Mouse (Mus musculus): ENCODE data around the gene Igsf9b.

Igsf9b gene

DNA sequence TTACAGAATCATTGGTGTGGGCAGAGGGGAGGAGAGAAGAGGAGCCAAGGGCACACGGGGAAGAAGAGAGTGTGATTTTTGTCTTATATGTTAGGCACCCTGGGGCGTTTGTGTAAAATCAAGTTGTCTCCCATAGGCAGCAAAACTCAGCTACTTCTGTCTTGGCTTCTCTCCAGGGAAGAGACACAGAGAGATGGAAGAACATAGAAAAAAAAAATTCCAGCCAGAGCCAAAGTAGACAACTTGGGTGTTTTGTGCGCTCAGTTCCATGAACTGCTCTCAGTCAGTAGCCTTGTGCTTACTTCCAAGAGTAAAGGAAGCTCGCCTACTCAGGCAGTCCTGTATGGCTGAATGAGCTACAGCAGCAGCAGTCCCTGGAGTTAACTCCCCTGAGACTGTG, 31.4 kb downstream of the Igsf9b start:
- DNase-seq (ENCODE audit: low read depth, low spot score), result no peak

- DNase-seq (ENCODE audit: low read depth, low spot score), result no peak
These were observed 32.5 kb downstream of the Igsf9b start for GRCm38 (mm10) chr9:27331538-27331937.

DNA sequence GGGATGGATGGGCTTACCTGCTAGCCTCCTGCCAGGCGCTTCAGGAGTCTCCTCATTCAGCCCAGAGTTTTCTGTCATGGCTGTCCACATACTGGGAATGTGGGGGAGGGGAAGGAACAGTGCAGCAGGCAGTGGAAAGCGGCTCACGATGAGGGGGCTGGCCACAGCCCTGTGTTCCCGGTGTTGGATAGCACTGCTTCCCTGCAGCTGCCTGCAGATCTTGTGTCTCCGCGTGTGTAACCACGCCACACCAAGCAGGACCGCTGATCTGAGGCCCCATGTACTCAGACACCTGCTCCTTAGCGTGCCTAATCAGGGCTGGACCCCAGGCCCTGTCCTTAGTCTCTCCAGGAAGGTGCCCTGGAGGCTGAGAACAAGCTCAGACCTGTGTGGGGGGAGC, 35.9 kb downstream of the Igsf9b start:
- DNase-seq (ENCODE audit: low read depth, low spot score), result no peak

GRCm38 (mm10) chr9:27336962-27337636, 38.1 kb downstream of the Igsf9b start:
- no peak for DNase-seq (ENCODE audit: low read depth, low spot score)

DNA sequence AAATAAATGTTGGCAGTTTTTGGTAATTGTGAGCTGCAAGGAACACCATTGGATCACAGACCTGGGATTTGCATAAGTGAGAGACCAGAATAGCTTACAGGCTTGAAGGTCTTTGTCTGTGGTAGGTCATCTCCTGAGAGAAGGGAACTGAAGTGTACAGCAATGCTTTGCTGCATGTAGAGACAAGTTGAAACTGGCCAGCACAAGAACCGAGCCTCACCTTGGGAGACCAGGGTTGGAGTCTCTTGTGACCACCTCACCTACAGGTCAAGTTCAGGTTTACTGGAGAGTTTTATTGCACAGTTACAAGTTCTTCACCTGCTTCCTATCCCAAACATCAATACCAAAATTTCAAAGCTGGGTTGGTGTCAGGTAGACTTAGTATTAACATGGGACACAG, 40.2 kb downstream of the Igsf9b start:
- DNase-seq (ENCODE audit: low read depth, low spot score), result no peak

DNA sequence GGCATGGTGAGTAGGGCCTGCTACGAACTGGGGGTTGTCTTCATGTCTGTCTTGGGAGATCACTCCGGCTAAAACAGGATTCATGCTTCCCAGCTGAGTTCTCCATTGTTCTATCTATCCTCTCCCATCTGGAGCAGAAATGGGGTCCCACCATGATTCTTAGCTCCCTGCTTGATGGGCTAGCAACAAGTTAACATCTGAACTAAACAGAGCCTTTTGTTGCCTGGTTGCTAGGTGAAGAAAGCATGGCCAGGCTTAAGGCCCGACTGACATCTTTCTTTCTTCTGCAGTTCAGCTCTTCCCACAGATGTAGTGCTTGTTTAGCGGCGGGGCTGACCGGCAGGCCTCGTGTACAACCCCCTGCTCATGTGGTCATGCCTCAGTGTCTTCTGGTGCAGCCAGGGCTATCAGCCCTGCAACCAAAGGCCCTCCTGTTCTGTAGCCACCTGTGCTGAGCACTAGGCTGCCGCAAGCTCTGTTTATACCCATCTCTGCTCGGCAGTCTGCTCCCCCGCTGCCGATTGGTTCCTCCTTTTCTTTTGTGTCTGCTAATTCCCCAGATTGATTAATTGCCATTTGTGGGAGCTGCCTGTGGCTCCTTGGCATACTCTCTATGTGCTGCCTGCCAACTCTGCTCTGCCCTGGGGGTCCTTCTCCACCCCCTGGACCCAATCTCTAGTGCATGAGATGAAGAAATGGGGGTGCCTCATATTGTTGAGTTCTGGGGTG, 47.7 kb downstream of the Igsf9b start:
- no peak for DNase-seq (ENCODE audit: low read depth, low spot score)

- no peak for DNase-seq (ENCODE audit: low read depth, low spot score)
These were observed 54.1 kb downstream of the Igsf9b start for GRCm38 (mm10) chr9:27353082-27353481.

- DNase-seq (ENCODE audit: low read depth, low spot score), result no peak
These were observed 58.9 kb downstream of the Igsf9b start for GRCm38 (mm10) chr9:27357893-27358292.

- DNase-seq (ENCODE audit: low read depth, low spot score), result no peak
These were observed 68.2 kb downstream of the Igsf9b start for GRCm38 (mm10) chr9:27367231-27367630.

DNA sequence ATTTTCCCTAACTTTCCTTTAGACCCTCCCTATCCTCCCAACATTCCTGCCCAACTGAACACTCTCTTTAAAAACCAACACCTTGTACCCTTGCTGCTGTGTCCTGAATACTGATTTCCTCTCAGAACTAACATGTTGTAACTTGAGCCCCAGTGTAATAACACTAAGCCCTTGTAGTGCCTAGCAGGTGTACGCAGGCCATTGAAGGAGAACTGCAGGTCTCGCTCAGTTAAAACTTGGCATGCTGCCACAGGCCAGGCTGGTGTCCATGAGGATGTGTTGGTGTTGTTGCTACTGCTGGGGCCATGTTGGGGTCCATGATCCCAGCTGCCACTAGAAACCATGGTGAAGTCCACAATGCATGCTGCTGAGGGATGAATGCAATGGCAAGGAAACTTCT, 70.1 kb downstream of the Igsf9b start:
- no peak for DNase-seq (ENCODE audit: low read depth, low spot score)

DNA sequence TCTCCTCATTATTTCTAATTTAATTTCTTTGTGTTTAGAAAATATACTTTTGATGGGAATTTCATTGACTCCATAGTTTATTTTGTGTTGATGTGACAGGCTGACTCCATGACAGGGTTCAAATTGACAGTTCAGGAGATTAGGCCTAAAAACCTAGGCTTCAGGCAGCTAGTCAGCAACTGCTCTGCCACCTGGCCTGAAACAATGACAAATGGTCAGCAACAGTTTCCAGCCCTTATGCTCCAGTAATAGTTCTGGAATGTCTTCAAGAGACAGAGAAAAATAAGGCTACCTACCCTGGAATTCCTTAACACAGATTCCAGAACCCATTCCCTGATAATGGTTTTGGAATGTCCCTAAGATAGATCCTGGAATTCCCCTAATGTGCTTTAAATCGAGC, 76.7 kb downstream of the Igsf9b start:
- DNase-seq (ENCODE audit: low read depth, low spot score), result no peak

GRCm38 (mm10) chr9:27386951-27387350, 87.9 kb downstream of the Igsf9b start:
- DNase-seq (ENCODE audit: low read depth, low spot score), result no peak

GRCm38 (mm10) chr9:27396500-27396899, 97.5 kb downstream of the Igsf9b start, which contains the start of gene Spata19:
Gene Spata19 (plus strand): TSS chr9:27396800.
- DNase-seq (ENCODE audit: low read depth, low spot score), result no peak

DNA sequence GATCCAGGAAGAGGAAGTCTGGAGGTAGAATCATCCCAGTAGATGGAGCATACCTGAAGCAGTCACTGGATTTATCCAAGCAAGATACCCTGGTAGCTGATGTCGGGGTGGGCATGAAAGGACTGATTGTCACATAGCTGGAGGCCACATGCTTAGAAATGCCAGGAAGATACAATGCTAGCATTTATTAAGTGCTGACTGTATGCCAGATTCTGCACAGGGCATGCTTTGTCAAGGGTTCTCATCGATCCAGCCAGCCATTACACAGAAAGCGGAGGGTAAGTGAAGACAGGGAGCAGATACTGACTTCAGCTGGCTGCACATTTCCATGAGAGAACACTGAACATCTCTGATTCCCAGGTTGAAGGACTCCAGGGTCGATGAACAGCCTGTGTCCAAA, 102.2 kb downstream of the Igsf9b start:
- no peak for DNase-seq (ENCODE audit: low read depth, low spot score)
